18 mouse cellular contexts compared by ENCODE assay signal in genomic region chr16:88187433-88188037, GRCm38 (mm10).
DNase-seq lines count a peak whose midpoint lies in the region; ATAC-seq and TF ChIP-seq lines count a peak whose summit lies in the region.
"Had no signal": no experiment of that assay in that cellular context is flagged by ENCODE, and none has a peak within 500 bp of the region (broad histone marks: within the 10 kb centered on the region; RNA-seq: fewer than 3 reads in every experiment).

No protein-coding gene starts in this region.

- no peak for TF ChIP-seq CTCF in liver, postnatal 0 days (IDR thresholded peaks at IDR 0.05; ENCODE audit: low read depth)

- ATAC-seq in hindbrain, embryonic 15.5 days (ENCODE audit: low FRiP score, low read depth) = no peak
- ATAC-seq in hindbrain, embryonic 13.5 days (ENCODE audit: low FRiP score) = no peak
- ATAC-seq in midbrain, embryonic 15.5 days (replicated peaks) = peak; percentile 71
- ATAC-seq in liver, postnatal 0 days = no peak
- ATAC-seq: intestine, embryonic 16.5 days; lung, postnatal 0 days had no signal

- WGBS in hindbrain, embryonic 15.5 days = 62% methylated on average over 6 of the region's 6 CpGs
- 63% methylated on average over 6 of the region's 6 CpGs for WGBS in hindbrain, embryonic 13.5 days
- 60% methylated on average over 6 of the region's 6 CpGs for WGBS in midbrain, embryonic 15.5 days
- 69% methylated on average over 6 of the region's 6 CpGs for WGBS in liver, postnatal 0 days (ENCODE audit: insufficient replicate concordance)

- H3K9ac ChIP-seq in hindbrain, embryonic 15.5 days = no peak overlapping the region
- H3K9ac ChIP-seq in hindbrain, embryonic 13.5 days = no peak overlapping the region
- H3K9ac ChIP-seq in midbrain, embryonic 15.5 days = no peak overlapping the region
- H3K9ac ChIP-seq in liver, postnatal 0 days (replicated peaks) = no peak overlapping the region
- H3K9ac ChIP-seq: embryonic facial prominence, embryonic 15.5 days; hindbrain, embryonic 14.5 days; limb, embryonic 12.5 days; liver, embryonic 13.5 days; stomach, embryonic 15.5 days had no signal

- DNase-seq in right cerebral cortex, adult 2 months (ENCODE audit: low spot score in 2 of 2) = peak; percentile 15 to 21
- DNase-seq in right cerebral cortex, postnatal 14 days = no peak
- DNase-seq in liver, postnatal 0 days = no peak
- DNase-seq in urinary bladder, postnatal 10 days (ENCODE audit: low spot score) = no peak
- DNase-seq: adrenal gland, adult 8-10 months; cerebellum, adult 2 months; gastrocnemius, postnatal 36 days; liver, embryonic 13.5 days had no signal

- H3K4me2 ChIP-seq in hindbrain, embryonic 15.5 days = no peak overlapping the region
- no peak overlapping the region for H3K4me2 ChIP-seq in hindbrain, embryonic 13.5 days
- H3K4me2 ChIP-seq in midbrain, embryonic 15.5 days = no peak overlapping the region
- H3K4me2 ChIP-seq in liver, postnatal 0 days (ENCODE audit: low read depth, low read length) = no peak overlapping the region
- H3K4me2 ChIP-seq: embryonic facial prominence, embryonic 15.5 days; hindbrain, embryonic 14.5 days; limb, embryonic 12.5 days; liver, embryonic 13.5 days; stomach, embryonic 15.5 days had no signal

- no peaks in the 10 kb centered on the region for H3K9me3 ChIP-seq in hindbrain, embryonic 15.5 days
- H3K9me3 ChIP-seq in hindbrain, embryonic 13.5 days = no peaks in the 10 kb centered on the region
- H3K9me3 ChIP-seq in midbrain, embryonic 15.5 days = no peaks in the 10 kb centered on the region
- H3K9me3 ChIP-seq in liver, postnatal 0 days (ENCODE audit: low read length) = no peaks in the 10 kb centered on the region; the same call in 1 of the 2 replicates
- H3K9me3 ChIP-seq: embryonic facial prominence, embryonic 15.5 days; limb, embryonic 12.5 days; liver, embryonic 13.5 days; stomach, embryonic 15.5 days had no signal

- H3K4me1 ChIP-seq in hindbrain, embryonic 15.5 days (replicated peaks) = no peaks in the 10 kb centered on the region
- no peaks in the 10 kb centered on the region; the same call in 1 of the 2 replicates for H3K4me1 ChIP-seq in hindbrain, embryonic 13.5 days (replicated peaks)
- no peaks in the 10 kb centered on the region for H3K4me1 ChIP-seq in midbrain, embryonic 15.5 days
- H3K4me1 ChIP-seq in liver, postnatal 0 days (ENCODE audit: insufficient read depth) = no peaks in the 10 kb centered on the region
- H3K4me1 ChIP-seq: embryonic facial prominence, embryonic 15.5 days; limb, embryonic 12.5 days; liver, embryonic 13.5 days; stomach, embryonic 15.5 days had no signal

- H3K27ac ChIP-seq in hindbrain, embryonic 15.5 days (replicated peaks) = 0 out of 2 replicates have a peak overlapping the region, but pooled peaks have one; percentile 22
- H3K27ac ChIP-seq in hindbrain, embryonic 13.5 days = no peak overlapping the region
- no peak overlapping the region for H3K27ac ChIP-seq in midbrain, embryonic 15.5 days
- no peak overlapping the region for H3K27ac ChIP-seq in liver, postnatal 0 days (ENCODE audit: low read depth)
- H3K27ac ChIP-seq: embryonic facial prominence, embryonic 15.5 days; hindbrain, embryonic 14.5 days; left cerebral cortex, adult 2 months; limb, embryonic 12.5 days; liver, embryonic 13.5 days; stomach, embryonic 15.5 days had no signal

- H3K4me3 ChIP-seq in hindbrain, embryonic 15.5 days = no peak overlapping the region
- no peak overlapping the region for H3K4me3 ChIP-seq in hindbrain, embryonic 13.5 days
- no peak overlapping the region for H3K4me3 ChIP-seq in midbrain, embryonic 15.5 days
- no peak overlapping the region for H3K4me3 ChIP-seq in liver, postnatal 0 days (ENCODE audit: low read depth, low read length)
- H3K4me3 ChIP-seq: embryonic facial prominence, embryonic 15.5 days; left cerebral cortex, adult 2 months; limb, embryonic 12.5 days; liver, embryonic 13.5 days; stomach, embryonic 15.5 days had no signal

- no peaks in the 10 kb centered on the region for H3K27me3 ChIP-seq in hindbrain, embryonic 15.5 days
- no peaks in the 10 kb centered on the region for H3K27me3 ChIP-seq in hindbrain, embryonic 13.5 days
- no peaks in the 10 kb centered on the region for H3K27me3 ChIP-seq in midbrain, embryonic 15.5 days (replicated peaks)
- H3K27me3 ChIP-seq in liver, postnatal 0 days (ENCODE audit: insufficient read depth, low read length) = no peaks in the 10 kb centered on the region
- H3K27me3 ChIP-seq: embryonic facial prominence, embryonic 15.5 days; limb, embryonic 12.5 days; liver, embryonic 13.5 days; stomach, embryonic 15.5 days had no signal

- H3K36me3 ChIP-seq in hindbrain, embryonic 15.5 days = no peaks in the 10 kb centered on the region
- H3K36me3 ChIP-seq in hindbrain, embryonic 13.5 days = no peaks in the 10 kb centered on the region
- H3K36me3 ChIP-seq in midbrain, embryonic 15.5 days (replicated peaks) = no peaks in the 10 kb centered on the region
- H3K36me3 ChIP-seq in liver, postnatal 0 days (replicated peaks; ENCODE audit: insufficient read depth, low read length) = no peaks in the 10 kb centered on the region
- H3K36me3 ChIP-seq: embryonic facial prominence, embryonic 15.5 days; limb, embryonic 12.5 days; liver, embryonic 13.5 days; stomach, embryonic 15.5 days had no signal

- no peak for TF ChIP-seq EP300 in liver, postnatal 0 days (IDR thresholded peaks at IDR 0.05; ENCODE audit: low read depth)

Comparison
In these comparisons a context has a peak if more than half of its experiments do, and no peak if none do; other contexts are left out.
1. DNase-seq: peak in right cerebral cortex, adult 2 months (2 of 2); none in right cerebral cortex, postnatal 14 days (single experiment), liver, postnatal 0 days (single experiment) and urinary bladder, postnatal 10 days (single experiment).